Mouse (Mus musculus): ENCODE measurements at regions not wholly inside any gene's neighbourhood (a gene's known extent, or its start where the extent isn't known, plus 50 kb on each side); places are given as distances from the start of the nearest gene placed in this dataset.

- peak in 1 of 2 experiments; percentile 4 for DNase-seq
Measured at GRCm38 (mm10) chr9:12692329-12692728, 553.3 kb downstream of the Jrkl start.

GRCm38 (mm10) chr9:12690948-12691279 lies 554.7 kb downstream of the Jrkl start:
- DNase-seq = no peak

- no peak for DNase-seq
Measured at GRCm38 (mm10) chr9:12690182-12690947, 555.3 kb downstream of the Jrkl start.
